Mouse (Mus musculus) myocyte (in vitro differentiated cells): ENCODE measurements around the gene Atraid. TPM values are rescaled to one million over a fixed set of nuclear protein-coding genes. Genes with fewer than 3 reads are reported as not detected.
"Not testable (repeated sequence)": the region's sequence is repeated elsewhere in the genome, so short reads cannot be mapped to it uniquely, and the experiment has no call there.

Experiments used
- H3K27me3 ChIP-seq: one replicate; pipeline ENCODE4 v1.6.1; 2011; ENCODE audit not compliant: control insufficient read depth, insufficient read depth, insufficient read length
- H3K36me3 ChIP-seq: one replicate; pipeline ENCODE4 v1.6.1; 2011; ENCODE audit not compliant: control insufficient read depth, insufficient read depth
- H3K4me2 ChIP-seq: one replicate; pipeline ENCODE4 v1.6.1; 2011; ENCODE audit warnings: low read depth, control low read depth
- H3K4me3 ChIP-seq: one replicate; pipeline ENCODE4 v1.5.1; 2011; ENCODE audit warnings: mild to moderate bottlenecking, control low read depth, moderate library complexity
- H3K79me2 ChIP-seq: one replicate; pipeline ENCODE4 v1.6.1; 2011; ENCODE audit not compliant: control insufficient read depth, insufficient read depth
- H3ac ChIP-seq: one replicate; pipeline ENCODE4 v1.6.1; 2011; ENCODE audit not compliant: control insufficient read depth, insufficient read length
- CEBPB ChIP-seq: IDR thresholded peaks from 2 replicates; pipeline ENCODE4 v1.6.1; 2011; ENCODE audit warnings: mild to moderate bottlenecking, moderate library complexity; ENCODE audit not compliant: poor library complexity, insufficient read depth, severe bottlenecking
- E2F4 ChIP-seq: IDR thresholded peaks from one replicate; pipeline ENCODE4 v1.6.1; 2011; ENCODE audit warnings: mild to moderate bottlenecking, control low read depth, moderate library complexity; ENCODE audit not compliant: insufficient read depth
- MAX ChIP-seq: IDR thresholded peaks from one replicate; pipeline ENCODE4 v1.6.1; 2011; ENCODE audit warnings: low read depth, mild to moderate bottlenecking, control low read depth
- MYOD1 ChIP-seq, 3 experiments: IDR thresholded peaks; one replicate each; pipeline ENCODE4 v1.6.1; 2011; ENCODE audit warnings: control low read depth in 2 of 3, low read depth in 2 of 3, mild to moderate bottlenecking in 2 of 3, moderate library complexity in 1 of 3; ENCODE audit not compliant: insufficient read length in 2 of 3, control insufficient read depth in 1 of 3
- MYOG ChIP-seq, 3 experiments: IDR thresholded peaks; one replicate each; pipeline ENCODE4 v1.6.1; 2011; ENCODE audit warnings: control low read depth in 2 of 3, low read depth in 2 of 3, mild to moderate bottlenecking in 2 of 3; ENCODE audit not compliant: insufficient read length in 2 of 3, control insufficient read depth in 1 of 3, insufficient read depth in 1 of 3
- POLR2A ChIP-seq: IDR thresholded peaks from one replicate; pipeline ENCODE4 v1.6.1; 2011; ENCODE audit warnings: low read depth, mild to moderate bottlenecking, control low read depth, moderate library complexity; ENCODE audit not compliant: insufficient read length
- POLR2AphosphoS2 ChIP-seq: IDR thresholded peaks from one replicate; pipeline ENCODE4 v1.6.1; 2011; ENCODE audit warnings: low read depth, control low read depth; ENCODE audit not compliant: insufficient read length
- REST ChIP-seq: IDR thresholded peaks from one replicate; pipeline ENCODE4 v1.6.1; 2011; ENCODE audit warnings: mild to moderate bottlenecking, control low read depth, moderate library complexity; ENCODE audit not compliant: insufficient read depth, insufficient read length
- SRF ChIP-seq: IDR thresholded peaks from one replicate; pipeline ENCODE4 v1.6.1; 2011; ENCODE audit warnings: low read depth; ENCODE audit not compliant: control insufficient read depth, insufficient read length
- TCF12 ChIP-seq: IDR thresholded peaks from one replicate; pipeline ENCODE4 v1.6.1; 2011; ENCODE audit warnings: mild to moderate bottlenecking, control low read depth; ENCODE audit not compliant: poor library complexity, insufficient read depth, severe bottlenecking
- TCF3 ChIP-seq: IDR thresholded peaks from one replicate; pipeline ENCODE4 v1.6.1; 2011; ENCODE audit warnings: low read depth, control low read depth; ENCODE audit not compliant: insufficient read length
- USF1 ChIP-seq: IDR thresholded peaks from one replicate; pipeline ENCODE4 v1.6.1; 2011; ENCODE audit warnings: low read depth, mild to moderate bottlenecking, control low read depth, moderate library complexity
- polyA plus RNA-seq: library from polyadenylated mRNA; unstranded; fragments of >200 nt; fragmentation: generic; extraction: Trizol; gene quantifications from one replicate; pipeline ENCODE4 v1.2.1, GENCODE M21; 2012; ENCODE audit warnings: missing spikeins

The Atraid gene
- polyA plus RNA-seq, 1 experiment, result 143 TPM

DNA sequence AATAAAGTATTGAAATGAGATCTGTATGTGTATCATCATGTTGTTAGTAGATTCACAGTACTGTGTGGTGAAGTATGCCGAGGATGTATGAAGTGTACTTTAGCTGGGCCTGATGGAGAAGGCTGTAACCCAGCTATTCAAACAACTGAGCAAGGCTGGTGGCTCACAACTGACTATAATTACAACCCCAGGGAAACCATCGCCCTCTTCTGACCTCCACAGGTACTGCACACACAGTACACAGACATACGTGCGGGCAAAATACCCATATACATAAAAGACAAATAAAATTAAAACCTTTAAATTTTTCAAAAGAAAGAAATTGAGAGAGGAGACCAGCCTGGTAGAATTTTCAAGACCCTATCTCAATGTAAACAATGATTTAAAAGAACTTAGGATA lies 46.6 kb upstream of the Atraid start:
- H3ac ChIP-seq, result no peak overlapping the region
- TF ChIP-seq POLR2A, result no peak
- TF ChIP-seq E2F4, result no peak
- TF ChIP-seq USF1, result no peak
- TF ChIP-seq MAX, result no peak
- no peak for TF ChIP-seq MYOD1 (IDR thresholded peaks at IDR 0.05; ENCODE audit: control insufficient read depth in 1 of 3, insufficient read length in 2 of 3, low read depth in 2 of 3)
- TF ChIP-seq CEBPB, result no peak
- TF ChIP-seq POLR2AphosphoS2, result no peak
- no peak for TF ChIP-seq TCF3
- no peak for TF ChIP-seq MYOG (IDR thresholded peaks at IDR 0.05; ENCODE audit: control insufficient read depth in 1 of 3, insufficient read depth in 1 of 3, insufficient read length in 2 of 3, low read depth in 2 of 3)
- TF ChIP-seq REST, result no peak
- no peak for TF ChIP-seq SRF
- TF ChIP-seq TCF12, result no peak
- H3K79me2 ChIP-seq, result no peaks in the 10 kb centered on the region
- H3K27me3 ChIP-seq, result no peaks in the 10 kb centered on the region
- H3K4me2 ChIP-seq, result no peak overlapping the region
- no peaks in the 10 kb centered on the region for H3K36me3 ChIP-seq
- H3K4me3 ChIP-seq, result no peak overlapping the region

DNA sequence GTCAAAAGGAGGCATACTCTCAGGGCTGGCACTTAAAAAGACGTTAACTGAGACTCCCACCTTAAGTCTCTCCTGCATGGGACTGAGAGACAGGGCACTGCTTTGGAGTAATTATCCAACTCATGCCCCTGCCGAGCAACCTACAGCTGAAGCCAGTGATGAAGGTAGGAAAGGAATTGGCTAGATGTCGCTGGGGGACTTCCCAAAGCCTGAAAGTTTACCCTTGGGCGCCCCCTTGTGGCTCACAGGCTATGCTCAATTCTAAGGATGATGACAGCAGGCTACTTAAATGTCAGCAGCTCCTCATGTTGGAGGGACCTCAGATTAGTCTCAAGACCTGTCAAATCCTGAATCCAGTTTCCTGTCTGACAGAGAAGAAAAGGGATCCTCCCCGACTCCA lies 43.9 kb upstream of the Atraid start:
- H3K79me2 ChIP-seq, result no peaks in the 10 kb centered on the region
- no peak overlapping the region for H3K4me2 ChIP-seq
- no peaks in the 10 kb centered on the region for H3K27me3 ChIP-seq
- H3K36me3 ChIP-seq, result no peaks in the 10 kb centered on the region
- no peak overlapping the region for H3ac ChIP-seq
- no peak overlapping the region for H3K4me3 ChIP-seq
- TF ChIP-seq E2F4 (no peak), TCF12 (no peak), POLR2AphosphoS2 (no peak), TCF3 (no peak), CEBPB (no peak), MYOG (IDR thresholded peaks at IDR 0.05; ENCODE audit: control insufficient read depth in 1 of 3, insufficient read depth in 1 of 3, insufficient read length in 2 of 3, low read depth in 2 of 3) (no peak), SRF (no peak)

DNA sequence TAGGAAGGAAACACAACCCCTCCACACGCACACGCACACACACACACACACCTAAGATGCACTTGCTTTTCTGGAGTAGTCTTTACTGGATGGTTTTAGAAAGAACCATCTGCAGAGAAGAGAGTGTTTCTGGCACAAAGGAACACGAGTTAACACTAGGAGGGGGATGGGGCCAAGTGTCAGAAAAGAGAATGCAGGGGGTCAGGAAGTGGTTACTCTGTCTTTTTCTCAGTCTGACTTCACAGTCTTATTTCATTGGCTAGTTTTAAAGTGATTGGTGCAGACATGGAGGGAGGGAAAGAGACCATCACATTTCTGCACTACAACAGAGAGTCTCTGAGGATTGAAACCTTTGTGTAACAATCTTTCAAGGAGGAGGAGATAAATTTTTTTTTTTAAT lies 35.4 kb upstream of the Atraid start:
- Histone ChIP-seq H3K4me2 (no peak overlapping the region), H3ac (no peak overlapping the region), H3K27me3 (no peaks in the 10 kb centered on the region), H3K79me2 (no peaks in the 10 kb centered on the region), H3K4me3 (no peak overlapping the region), H3K36me3 (no peaks in the 10 kb centered on the region)
- TF ChIP-seq TCF3, result no peak
- TF ChIP-seq POLR2AphosphoS2, result no peak
- no peak for TF ChIP-seq MYOG (IDR thresholded peaks at IDR 0.05; ENCODE audit: control insufficient read depth in 1 of 3, insufficient read depth in 1 of 3, insufficient read length in 2 of 3, low read depth in 2 of 3)
- no peak for TF ChIP-seq SRF
- TF ChIP-seq E2F4, result no peak
- no peak for TF ChIP-seq POLR2A
- no peak for TF ChIP-seq MYOD1 (IDR thresholded peaks at IDR 0.05; ENCODE audit: control insufficient read depth in 1 of 3, insufficient read length in 2 of 3, low read depth in 2 of 3)
- no peak for TF ChIP-seq MAX
- TF ChIP-seq USF1, result no peak
- no peak for TF ChIP-seq CEBPB
- no peak for TF ChIP-seq REST
- TF ChIP-seq TCF12, result no peak

DNA sequence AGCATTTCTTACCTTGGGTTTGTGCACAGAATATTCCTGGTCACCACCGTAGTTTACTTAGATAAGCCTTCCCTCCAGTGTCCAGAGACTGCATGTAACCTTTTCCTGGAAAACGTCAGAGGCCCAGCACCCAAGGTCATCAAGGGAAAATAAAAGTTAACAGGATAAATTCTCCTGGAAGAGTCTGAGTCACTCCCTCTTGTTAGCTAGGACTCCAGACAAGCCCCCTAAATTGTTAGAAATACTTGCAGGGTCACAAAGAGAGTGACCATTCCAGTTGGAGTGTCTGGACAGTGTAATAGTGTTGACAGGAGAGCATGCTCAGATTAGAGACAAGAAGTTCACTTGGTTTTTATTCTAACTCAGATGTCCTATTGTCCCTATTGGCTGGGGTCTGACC lies 32.2 kb upstream of the Atraid start:
- Histone ChIP-seq H3K27me3 (no peaks in the 10 kb centered on the region), H3K36me3 (no peaks in the 10 kb centered on the region), H3K79me2 (no peaks in the 10 kb centered on the region), H3ac (no peak overlapping the region), H3K4me3 (no peak overlapping the region), H3K4me2 (no peak overlapping the region)
- TF ChIP-seq E2F4 (no peak), CEBPB (no peak), POLR2AphosphoS2 (no peak), POLR2A (no peak), MAX (no peak), MYOG (IDR thresholded peaks at IDR 0.05; ENCODE audit: control insufficient read depth in 1 of 3, insufficient read depth in 1 of 3, insufficient read length in 2 of 3, low read depth in 2 of 3) (no peak), TCF3 (no peak), REST (no peak), USF1 (no peak), MYOD1 (IDR thresholded peaks at IDR 0.05; ENCODE audit: control insufficient read depth in 1 of 3, insufficient read length in 2 of 3, low read depth in 2 of 3) (no peak)

DNA sequence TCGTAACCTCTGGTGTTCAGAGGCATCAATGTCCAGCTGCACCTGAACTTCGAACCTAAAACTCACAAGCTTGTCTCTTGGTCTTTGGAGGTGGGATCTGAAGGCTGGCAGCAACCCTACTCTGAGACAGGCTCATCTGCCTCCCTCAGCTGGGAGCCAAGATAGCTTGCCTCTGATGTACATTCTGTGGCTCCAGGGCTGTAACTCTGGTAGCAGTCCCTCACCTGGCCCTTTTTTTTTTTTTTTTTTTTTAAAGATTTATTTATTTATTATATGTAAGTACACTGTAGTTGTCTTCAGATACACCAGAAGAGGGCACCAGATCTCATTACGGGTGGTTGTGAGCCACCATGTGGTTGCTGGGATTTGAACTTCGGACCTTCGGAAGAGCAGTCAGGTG lies 26.3 kb upstream of the Atraid start:
- H3K4me3 ChIP-seq, H3K4me2 ChIP-seq, H3K36me3 ChIP-seq, H3ac ChIP-seq, H3K27me3 ChIP-seq, H3K79me2 ChIP-seq: not testable (repeated sequence)
